Mouse (Mus musculus) hindbrain, postnatal 0 days (tissue): Measurements from ENCODE around the gene Catsper2. TPM values are rescaled to one million over a fixed set of nuclear protein-coding genes. Genes with fewer than 3 reads are reported as not detected.

Source experiments
- ATAC-seq: fragments of 200-750 bp; cut with Nextera tagmentation; 2 replicates; pipeline ENCODE4 v1.8.0; 2017; ENCODE audit warnings: mild to moderate bottlenecking, moderate TSS enrichment, moderate library complexity
- DNase-seq: peaks from one replicate; pipeline ENCODE4 v3.0.0-alpha.2; 2015; ENCODE audit warnings: low spot score
- H3K27ac ChIP-seq: fragments of 300-500 bp; sonication (generic); 2 replicates; pipeline ENCODE4 v1.5.1; 2014; ENCODE audit warnings: mild to moderate bottlenecking
- H3K27me3 ChIP-seq: fragments of 300-500 bp; sonication (generic); 2 replicates; pipeline ENCODE4 v1.6.1; 2014; ENCODE audit warnings: low read length, mixed read lengths; ENCODE audit not compliant: insufficient read depth
- H3K36me3 ChIP-seq: fragments of 300-500 bp; sonication (generic); 2 replicates; pipeline ENCODE4 v1.6.1; 2014; ENCODE audit warnings: low read length, mixed read lengths; ENCODE audit not compliant: insufficient read depth
- H3K4me1 ChIP-seq: fragments of 300-500 bp; sonication (generic); 2 replicates; pipeline ENCODE4 v1.6.1; 2014; ENCODE audit warnings: antibody characterized with exemption, low read length, mixed read lengths; ENCODE audit not compliant: insufficient read depth
- H3K4me2 ChIP-seq: fragments of 300-500 bp; sonication (generic); 2 replicates; pipeline ENCODE4 v1.6.1; 2014; ENCODE audit warnings: low read depth, mild to moderate bottlenecking, low read length, moderate library complexity, mixed read lengths
- H3K4me3 ChIP-seq: fragments of 300-500 bp; sonication (generic); 2 replicates; pipeline ENCODE4 v1.5.1; 2014; ENCODE audit warnings: low read length
- H3K9ac ChIP-seq: fragments of 300-500 bp; sonication (generic); replicated peaks from 2 replicates; pipeline ENCODE4 v1.6.1; 2014; ENCODE audit warnings: mild to moderate bottlenecking, low read length, moderate library complexity, mixed read lengths
- H3K9me3 ChIP-seq: fragments of 300-500 bp; sonication (generic); 2 replicates; pipeline ENCODE4 v1.6.1; 2016; ENCODE audit warnings: low read length, mixed read lengths
- CTCF ChIP-seq: IDR thresholded peaks from 2 replicates; pipeline ENCODE4 v1.5.1; 2016; ENCODE audit warnings: antibody characterized with exemption, control low read depth, low read depth
- WGBS: fragments of 180-500 bp; shearing (Covaris S2); extraction: QIAGEN DNeasy Blood & Tissue Kit; methylation state at CpG from one replicate; pipeline ENCODE4 v1.1.7; 2014; 5-methylcytosine and 5-hydroxymethylcytosine counted together
- polyA plus RNA-seq: library from polyadenylated mRNA; unstranded; fragments of >200 nt; fragmentation: Nextera tagmentation; extraction: Ambion mirVana; gene quantifications from 2 replicates; pipeline ENCODE4 v1.2.1, GENCODE M21; 2015
- total RNA-seq: library from RNA; depleted of rRNA; stranded (reverse); fragments of >200 nt; gene quantifications from 2 replicates; pipeline ENCODE4 v1.2.3, GENCODE M21; 2014

Gene Catsper2
- total and polyA plus RNA-seq, 2 experiments from 2014 or later, result 2.1 to 4.3 TPM

- H3K27ac ChIP-seq, result no peak overlapping the region
- DNase-seq (no peak), ATAC-seq (no peak)
- H3K4me1 ChIP-seq, result no peaks in the 10 kb centered on the region
- no peak overlapping the region for H3K4me2 ChIP-seq
- H3K4me3 ChIP-seq, result no peak overlapping the region
- no peak for TF ChIP-seq CTCF
- 60% methylated on average over 2 of the region's 2 CpGs for WGBS
- no peaks in the 10 kb centered on the region for H3K36me3 ChIP-seq
- H3K9me3 ChIP-seq, result no peaks in the 10 kb centered on the region
- no peaks in the 10 kb centered on the region for H3K27me3 ChIP-seq
- no peak overlapping the region for H3K9ac ChIP-seq
Measured at GRCm38 (mm10) chr2:121374766-121375165, 38.8 kb downstream of the Catsper2 start.

- 77% methylated on average over 3 of the region's 3 CpGs for whole genome bisulfite sequencing
- Histone ChIP-seq H3K4me2 (no peak overlapping the region), H3K9me3 (no peaks in the 10 kb centered on the region), H3K9ac (no peak overlapping the region), H3K36me3 (no peaks in the 10 kb centered on the region), H3K27ac (no peak overlapping the region), H3K4me1 (no peaks in the 10 kb centered on the region), H3K27me3 (no peaks in the 10 kb centered on the region), H3K4me3 (no peak overlapping the region)
- TF ChIP-seq CTCF, result no peak
- no peak for ATAC-seq
- DNase-seq, result no peak
Measured at GRCm38 (mm10) chr2:121372266-121372665, 41.3 kb downstream of the Catsper2 start.

- no peaks in the 10 kb centered on the region for H3K9me3 ChIP-seq
Measured at GRCm38 (mm10) chr2:121370921-121371320, 42.7 kb downstream of the Catsper2 start.

GRCm38 (mm10) chr2:121368831-121369230 is 44.8 kb downstream of the Catsper2 start:
- Histone ChIP-seq H3K27ac (no peak overlapping the region), H3K4me2 (no peak overlapping the region), H3K4me3 (no peak overlapping the region), H3K27me3 (no peaks in the 10 kb centered on the region), H3K9ac (no peak overlapping the region), H3K9me3 (no peaks in the 10 kb centered on the region), H3K36me3 (no peaks in the 10 kb centered on the region), H3K4me1 (no peaks in the 10 kb centered on the region)
- TF ChIP-seq CTCF, result no peak
- ATAC-seq (peak; percentile 43; the same call in 1 of the 2 replicates), DNase-seq (peak; percentile 53)
- WGBS, result 44% methylated on average over 2 of the region's 2 CpGs

More at GRCm38 (mm10) chr2:121370921-121371320, 42.7 kb downstream of the Catsper2 start:
- Histone ChIP-seq H3K36me3 (no peaks in the 10 kb centered on the region), H3K9ac (no peak overlapping the region), H3K4me3 (no peak overlapping the region), H3K27me3 (no peaks in the 10 kb centered on the region), H3K4me2 (no peak overlapping the region), H3K4me1 (no peaks in the 10 kb centered on the region), H3K27ac (no peak overlapping the region)
- ATAC-seq (no peak), DNase-seq (no peak)
- WGBS, result 83% methylated on average over 5 of the region's 5 CpGs
- TF ChIP-seq CTCF, result no peak

GRCm38 (mm10) chr2:121363656-121364055 is 49.9 kb downstream of the Catsper2 start:
- Histone ChIP-seq H3K27ac (no peak overlapping the region), H3K4me3 (no peak overlapping the region), H3K4me2 (no peak overlapping the region), H3K9me3 (no peaks in the 10 kb centered on the region), H3K27me3 (no peaks in the 10 kb centered on the region), H3K36me3 (no peaks in the 10 kb centered on the region), H3K9ac (no peak overlapping the region), H3K4me1 (no peaks in the 10 kb centered on the region)
- DNase-seq (no peak), ATAC-seq (no peak)
- TF ChIP-seq CTCF, result no peak
- 75% methylated on average over 3 of the region's 3 CpGs for WGBS

- no peak overlapping the region for H3K9ac ChIP-seq
- H3K27me3 ChIP-seq, result no peaks in the 10 kb centered on the region
- DNase-seq (no peak), ATAC-seq (no peak)
- TF ChIP-seq CTCF, result no peak
- H3K4me2 ChIP-seq, result peak overlapping the region; percentile 64
- WGBS, result 59% methylated on average over 4 of the region's 4 CpGs
- H3K4me1 ChIP-seq, result peaks cover under 1% of the 10 kb centered on the region
- no peak overlapping the region for H3K27ac ChIP-seq
- H3K4me3 ChIP-seq, result peak overlapping the region; percentile 53
- H3K36me3 ChIP-seq, result no peaks in the 10 kb centered on the region
- H3K9me3 ChIP-seq, result no peaks in the 10 kb centered on the region
Measured at GRCm38 (mm10) chr2:121359461-121359860, 54.1 kb downstream of the Catsper2 start.

GRCm38 (mm10) chr2:121358381-121358780 is 55.2 kb downstream of the Catsper2 start:
- DNase-seq, result peak; percentile 84
- ATAC-seq, result peak; percentile 86
- WGBS, result under 1% methylated on average over 16 of the region's 16 CpGs
- peak overlapping the region; percentile 53 for H3K4me3 ChIP-seq
- no peaks in the 10 kb centered on the region for H3K9me3 ChIP-seq
- peak overlapping the region; percentile 64 for H3K4me2 ChIP-seq
- no peaks in the 10 kb centered on the region for H3K36me3 ChIP-seq
- H3K9ac ChIP-seq, result peak overlapping the region; percentile 69
- H3K4me1 ChIP-seq, result peaks cover 6% of the 10 kb centered on the region
- peak overlapping the region; percentile 88 for H3K27ac ChIP-seq
- no peaks in the 10 kb centered on the region for H3K27me3 ChIP-seq
- TF ChIP-seq CTCF, result no peak
